Mouse (Mus musculus): ENCODE measurements around the gene A830031A19Rik.

Gene A830031A19Rik

DNA sequence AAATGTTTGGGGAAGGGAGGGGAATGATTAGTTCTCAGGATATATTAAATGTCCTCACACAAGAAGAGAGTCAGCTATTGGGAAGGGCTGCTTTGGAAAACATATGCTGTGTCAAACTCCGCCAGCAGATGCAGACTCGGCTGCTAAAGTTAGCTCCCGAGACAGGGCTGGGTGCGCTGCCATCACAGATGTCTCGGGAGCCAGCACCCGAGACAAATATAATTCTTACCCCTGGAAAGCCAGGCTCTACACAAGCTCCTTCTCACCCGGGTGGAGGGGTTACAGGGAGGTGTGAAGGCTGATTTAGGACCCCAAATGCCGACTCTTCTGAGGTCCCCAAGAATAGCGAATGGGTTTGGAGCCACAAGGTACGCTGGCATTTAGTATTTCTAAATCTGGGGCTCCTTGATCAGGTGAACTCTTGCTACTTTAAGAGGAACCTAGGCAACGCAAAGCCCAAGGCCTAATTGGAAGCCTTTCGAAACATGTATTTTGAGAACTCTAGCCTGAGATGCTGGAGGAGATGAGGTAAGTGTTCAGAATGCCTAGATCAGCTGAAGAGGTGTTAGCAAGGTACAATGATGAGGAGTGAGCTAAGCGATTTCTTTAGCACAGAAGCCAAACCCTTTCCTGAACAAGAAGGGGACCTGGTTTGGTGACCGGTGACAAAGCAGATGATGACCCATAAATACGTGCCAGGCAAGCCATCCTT is 69.3 kb downstream of the A830031A19Rik start:
- DNase-seq: no peak

DNA sequence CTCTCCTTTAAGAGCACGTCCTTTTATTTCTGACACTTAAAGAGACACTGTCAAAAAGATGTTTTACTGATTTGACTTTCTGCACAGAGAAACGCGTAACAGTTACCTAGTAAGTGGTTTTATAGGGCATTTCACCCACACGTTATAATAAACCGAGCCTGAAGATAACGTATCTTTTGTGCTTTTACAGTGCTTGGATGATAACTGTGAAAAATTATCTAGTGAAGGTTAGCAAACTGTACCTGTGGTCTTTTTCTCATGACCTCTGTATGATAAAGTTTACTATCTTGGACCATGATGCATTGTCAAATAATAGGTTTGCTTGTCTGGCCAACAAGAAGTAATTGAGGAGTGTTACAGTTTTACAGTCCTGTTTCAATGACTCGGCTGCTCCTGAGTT is 74.2 kb downstream of the A830031A19Rik start:
- DNase-seq: no peak

Measured in cerebellum, adult 18-20 months (tissue).